Mouse (Mus musculus) gastrocnemius, postnatal 25 days (tissue): ENCODE measurements around the gene Clcn7. TPM values are rescaled to one million over a fixed set of nuclear protein-coding genes. Genes with fewer than 3 reads are reported as not detected.

Source experiments
- DNase-seq: peaks from one replicate; pipeline ENCODE4 v3.0.0; 2022
- total RNA-seq, 2 experiments: library from RNA; stranded (reverse); gene quantifications; 1 replicate in 1 of 2; 2 replicates in 1 of 2; pipeline ENCODE4 v1.2.3; 2021

The Clcn7 gene
- total RNA-seq, 2 experiments from 2014 or later = 11.7 to 13.1 TPM

DNA sequence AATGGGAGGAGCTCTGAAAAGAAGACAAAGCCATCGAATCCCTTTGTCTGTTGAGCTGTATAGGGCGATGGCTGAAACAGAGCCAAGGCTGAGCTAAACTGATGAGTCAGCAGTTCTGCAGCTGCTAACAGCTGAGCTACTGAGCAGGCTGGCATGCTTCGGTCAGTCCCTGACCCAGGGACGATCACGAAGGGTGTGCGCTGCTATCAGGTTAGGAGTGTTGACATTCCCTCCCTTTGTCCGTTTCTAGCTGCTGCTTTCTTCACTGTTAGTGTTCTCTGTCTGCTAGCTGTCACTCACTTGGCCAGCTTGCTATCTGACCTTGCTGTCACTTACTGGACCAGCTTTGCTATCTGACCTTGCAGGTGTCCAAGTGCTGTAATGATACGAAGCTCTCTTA lies 6.1 kb upstream of the Clcn7 start:
- no peak for DNase-seq

DNA sequence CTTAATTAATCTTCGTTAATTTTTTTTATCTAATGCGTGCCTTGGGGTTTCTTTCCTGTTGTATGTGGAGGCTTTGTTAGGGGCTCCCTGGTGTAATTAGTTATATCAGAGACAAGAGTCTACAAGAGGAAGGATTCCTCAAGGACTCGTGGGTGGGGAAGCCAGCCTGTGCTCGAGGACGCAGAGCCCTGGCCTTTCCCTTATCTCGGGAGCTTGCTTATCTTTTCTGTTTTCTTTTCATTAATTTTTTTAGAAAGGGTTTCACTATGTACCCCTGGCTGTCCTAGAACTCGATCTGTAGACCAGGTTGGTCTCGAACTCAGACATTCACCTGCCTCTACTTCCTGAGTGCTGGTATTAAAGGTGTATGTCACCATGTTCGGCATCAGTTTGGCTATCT lies 5.5 kb upstream of the Clcn7 start:
- DNase-seq = no peak

- no peak for DNase-seq
Observed at GRCm38 (mm10) chr17:25130060-25130459, 3.1 kb upstream of the Clcn7 start.

DNA sequence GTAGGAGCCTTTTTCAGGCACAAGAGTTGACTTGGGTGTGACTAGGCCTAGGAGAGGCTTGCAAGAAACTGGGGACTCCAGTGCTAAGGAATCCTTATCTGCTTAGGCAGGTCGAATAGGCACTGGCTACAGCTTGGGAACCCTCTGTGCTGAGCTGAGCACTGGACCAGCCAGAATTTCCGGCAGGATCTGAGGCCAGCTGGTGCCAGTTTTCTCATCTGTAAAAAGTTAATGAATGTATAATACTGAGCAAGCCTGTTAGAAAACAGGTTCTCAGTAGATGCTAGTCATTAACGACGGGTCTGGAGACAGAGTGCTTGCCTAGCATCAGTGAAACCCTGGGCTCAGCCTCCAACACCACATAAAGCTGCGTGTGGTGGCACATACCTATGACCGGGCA lies 2.4 kb downstream of the Clcn7 start:
- no peak for DNase-seq

- no peak for DNase-seq
Observed at GRCm38 (mm10) chr17:25138803-25139202, 5.6 kb downstream of the Clcn7 start.

DNA sequence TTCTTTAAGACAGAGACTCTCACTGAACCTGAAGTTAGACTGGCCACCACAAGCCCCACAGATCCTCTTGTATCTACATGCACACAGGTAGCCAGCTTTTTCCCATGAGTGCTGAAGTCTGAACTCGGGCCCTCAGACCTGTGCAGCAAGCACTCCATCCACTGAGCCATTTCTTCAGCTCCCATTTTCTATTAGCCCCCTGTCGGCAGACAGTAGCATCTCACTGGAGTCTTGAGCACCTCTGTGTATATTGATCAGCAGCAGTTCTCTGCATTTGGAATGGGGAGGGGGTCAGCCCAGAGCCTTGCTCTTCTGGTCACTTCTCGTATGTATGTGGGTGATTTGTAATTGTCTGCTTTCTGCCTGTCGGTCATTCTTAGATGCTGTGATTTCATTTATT lies 6.8 kb downstream of the Clcn7 start:
- DNase-seq = no peak

DNA sequence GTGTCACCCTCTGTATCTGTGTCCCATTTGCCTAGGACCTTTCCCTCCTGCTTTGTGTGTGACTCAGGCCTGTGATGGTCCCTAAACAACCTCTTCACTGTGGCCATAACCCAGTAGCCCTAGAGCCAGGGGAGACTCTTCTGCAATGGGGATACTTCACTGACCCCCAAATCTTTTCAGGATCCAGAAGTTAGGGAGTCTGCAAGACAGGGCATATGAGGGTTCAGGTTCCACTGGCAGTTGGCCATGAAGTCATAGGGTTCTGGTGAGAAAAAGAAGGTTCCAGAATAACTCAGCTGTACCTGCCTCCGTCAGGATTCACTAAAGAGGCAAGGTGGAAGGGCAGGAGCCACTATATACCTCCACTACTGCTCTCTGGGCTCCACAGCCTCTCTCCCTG lies 29.0 kb downstream of the Clcn7 start, which contains the start of gene Ccdc154:
Gene Ccdc154 (plus strand): TSS at position 301 of the 400 bp plus-strand sequence.
- no peak for DNase-seq

- no peak for DNase-seq
Observed at GRCm38 (mm10) chr17:25163387-25163786, 30.2 kb downstream of the Clcn7 start.

DNA sequence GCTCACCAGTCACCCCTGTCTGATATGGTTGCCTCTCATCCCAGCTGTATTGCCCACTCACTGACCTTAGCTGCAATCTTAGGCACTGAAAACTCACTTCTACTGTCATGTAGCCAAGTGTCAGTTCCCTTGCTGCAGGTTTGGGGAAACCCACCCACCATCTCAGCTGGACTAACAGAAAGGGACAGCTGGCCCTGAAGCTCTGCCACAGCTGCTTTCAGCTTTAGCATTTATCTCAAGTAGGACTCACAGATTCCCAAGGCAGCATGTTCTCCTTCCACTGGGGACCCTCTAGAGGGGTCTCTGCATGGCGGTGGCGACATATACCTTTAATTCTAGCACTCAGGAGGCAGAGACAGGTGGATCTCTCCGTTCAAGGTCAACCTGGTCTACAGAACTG lies 31.6 kb downstream of the Clcn7 start:
- no peak for DNase-seq

GRCm38 (mm10) chr17:25165970-25166671 lies 32.9 kb downstream of the Clcn7 start:
- no peak for DNase-seq

- DNase-seq = no peak
Observed at GRCm38 (mm10) chr17:25169706-25170105, 36.5 kb downstream of the Clcn7 start.

DNA sequence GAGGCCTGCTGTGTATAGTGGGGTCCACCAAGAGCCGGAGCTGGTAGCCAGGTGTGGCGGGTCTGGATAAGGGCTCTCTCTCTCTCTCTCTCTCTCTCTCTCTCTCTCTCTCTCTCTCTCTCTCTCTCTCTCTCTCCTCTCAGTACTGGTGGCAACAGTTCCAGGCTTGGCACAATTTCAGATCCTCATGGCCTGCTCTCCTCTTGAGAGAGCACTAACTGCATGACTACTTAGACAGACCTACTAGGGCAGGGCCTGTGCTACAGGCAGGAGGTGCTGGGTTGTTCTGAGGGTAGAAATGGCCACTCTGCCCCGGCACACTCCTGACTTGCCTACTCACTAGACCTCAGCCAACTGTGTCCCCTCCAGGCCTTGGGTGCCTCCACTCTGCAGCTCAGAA lies 39.4 kb downstream of the Clcn7 start:
- no peak for DNase-seq

GRCm38 (mm10) chr17:25175411-25175810 lies 42.2 kb downstream of the Clcn7 start, which contains the start of gene Gm38655:
Gm38655 (minus strand) TSS chr17:25175471.
- no peak for DNase-seq

DNA sequence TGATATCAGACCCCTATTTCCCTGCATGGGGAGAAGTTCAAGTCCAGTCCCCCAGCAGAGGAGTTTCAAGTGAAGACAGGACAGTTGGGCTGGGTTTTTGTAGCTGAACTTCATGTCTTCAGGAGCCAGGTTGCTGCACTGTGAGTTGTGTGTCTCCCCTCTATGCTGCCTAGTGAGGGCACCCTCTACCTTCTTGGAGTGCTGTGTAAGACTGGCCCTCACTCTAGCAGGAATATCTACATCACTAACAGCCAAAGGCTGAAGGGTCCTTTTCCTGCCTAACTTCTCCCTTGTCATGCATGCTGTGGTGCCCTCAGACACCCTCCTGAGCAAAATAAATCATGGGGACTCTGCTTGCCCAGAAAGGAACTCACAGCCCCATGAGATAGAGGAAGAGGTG lies 50.0 kb downstream of the Clcn7 start:
- DNase-seq = no peak

- DNase-seq = peak; percentile 94
Observed at GRCm38 (mm10) chr17:25184129-25184691, 51.0 kb downstream of the Clcn7 start, which contains the start of gene BC003965. BC003965 (plus strand) TSS chr17:25184554.

GRCm38 (mm10) chr17:25184961-25185360 lies 51.8 kb downstream of the Clcn7 start:
- no peak for DNase-seq

- DNase-seq = no peak
Observed at GRCm38 (mm10) chr17:25187784-25188149, 54.6 kb downstream of the Clcn7 start.

DNA sequence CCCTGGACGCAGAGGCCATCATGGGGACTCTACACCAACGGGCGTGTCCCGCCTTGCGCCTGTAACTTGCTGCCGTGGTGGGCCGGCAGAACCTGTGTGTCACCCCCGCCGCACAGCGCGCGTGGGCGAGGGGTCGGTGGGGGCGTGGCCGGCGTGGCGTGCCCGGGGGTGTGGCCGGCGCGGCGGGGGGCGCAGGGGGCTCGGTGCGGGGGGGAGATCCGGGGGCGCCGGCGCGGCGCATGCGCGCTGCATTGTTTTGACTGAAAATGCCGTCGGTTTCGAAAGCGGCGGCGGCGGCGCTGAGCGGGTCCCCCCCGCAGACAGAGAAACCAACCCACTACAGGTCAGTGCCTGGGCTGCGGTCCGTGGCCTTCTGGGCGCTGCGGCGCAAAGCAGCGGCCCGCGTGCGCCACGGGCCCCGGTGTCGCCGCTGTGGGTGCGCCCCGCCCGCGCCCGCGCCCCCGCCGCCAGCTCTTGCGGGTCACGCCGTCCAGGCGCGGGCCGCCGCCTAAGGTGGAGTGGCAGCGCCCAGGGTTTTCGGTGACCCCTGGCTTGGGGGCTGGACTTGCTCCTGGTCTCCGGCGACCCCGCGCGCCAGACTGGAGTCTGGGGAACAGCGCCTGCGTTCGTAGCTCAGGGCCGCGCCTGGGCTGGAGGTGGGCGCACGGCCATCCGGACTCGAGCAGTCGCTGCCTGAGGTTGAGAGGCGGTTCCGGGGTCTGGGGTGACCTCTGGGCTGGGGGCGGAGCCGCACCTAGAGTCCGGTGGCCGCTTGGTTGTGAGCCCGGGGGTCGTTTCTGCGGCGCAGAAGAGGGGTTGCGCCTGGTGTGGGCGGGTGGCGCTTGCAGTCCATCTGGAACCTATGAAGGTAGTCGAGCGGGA lies 55.2 kb downstream of the Clcn7 start, which contains the start of gene Unkl:
Gene Unkl (plus strand): TSS at position 248 of the 882 bp plus-strand sequence.
- peak; percentile 76 for DNase-seq

DNA sequence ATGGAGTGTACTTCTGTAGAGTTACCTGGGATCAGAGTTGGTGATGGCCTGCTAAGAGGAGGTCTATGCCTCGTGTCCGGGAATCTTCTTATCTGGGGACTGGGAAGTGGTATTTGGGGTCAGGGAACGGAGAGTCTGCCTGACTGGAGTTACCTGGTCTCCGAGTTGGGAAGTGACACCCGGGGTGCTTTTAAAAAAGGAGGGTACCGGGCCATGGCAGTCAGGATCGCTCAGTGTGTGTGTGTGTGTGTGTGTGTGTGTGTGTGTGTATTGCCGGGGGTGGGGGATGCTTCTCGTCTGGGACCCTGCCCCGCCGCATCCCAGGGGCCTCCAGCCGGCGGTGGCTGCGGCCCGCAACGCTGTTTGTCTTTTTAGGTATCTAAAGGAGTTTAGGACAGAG lies 55.9 kb downstream of the Clcn7 start:
- DNase-seq = no peak

GRCm38 (mm10) chr17:25202401-25202800 lies 69.2 kb downstream of the Clcn7 start:
- DNase-seq = no peak

GRCm38 (mm10) chr17:25210006-25210405 lies 76.8 kb downstream of the Clcn7 start:
- no peak for DNase-seq

DNA sequence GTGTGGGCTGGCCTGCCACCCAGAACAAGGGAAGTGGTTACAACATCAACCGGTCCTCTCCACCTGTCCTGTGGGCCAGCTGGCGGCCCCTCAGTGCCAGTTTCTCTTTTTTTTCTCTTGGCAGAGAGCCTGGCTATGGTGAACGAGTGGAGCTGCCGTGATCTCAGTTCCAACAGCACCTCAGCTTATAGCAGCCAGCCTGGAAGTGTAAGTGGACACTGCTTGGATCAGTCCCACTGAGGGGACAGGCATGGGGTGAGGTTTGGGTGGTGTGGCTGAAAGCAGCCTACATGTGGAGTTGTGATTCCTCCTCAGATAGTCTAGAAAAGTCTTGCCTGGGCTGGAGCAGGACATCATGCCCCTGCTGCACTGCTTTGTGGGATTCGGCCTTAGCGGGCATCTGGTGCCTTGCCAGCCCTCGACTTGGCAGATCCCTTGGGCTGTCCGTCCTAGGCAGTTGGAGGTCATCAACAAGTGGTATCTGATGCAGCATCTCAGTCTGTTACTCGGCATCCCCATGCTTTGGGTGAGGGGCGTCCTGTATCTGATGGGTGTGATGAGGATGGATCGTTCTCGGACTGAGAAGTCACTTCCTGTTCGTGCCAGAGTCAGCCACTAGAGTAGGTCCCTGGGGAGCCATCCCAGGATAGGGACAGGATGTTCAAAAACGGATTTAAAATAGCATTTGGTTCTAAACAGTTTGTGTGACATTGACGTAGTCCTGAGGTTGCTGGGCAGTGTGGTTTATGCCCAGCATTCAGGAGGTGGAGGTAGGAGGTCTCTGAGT lies 77.7 kb downstream of the Clcn7 start:
- peak; percentile 60 for DNase-seq
